In the genomic region with DNA sequence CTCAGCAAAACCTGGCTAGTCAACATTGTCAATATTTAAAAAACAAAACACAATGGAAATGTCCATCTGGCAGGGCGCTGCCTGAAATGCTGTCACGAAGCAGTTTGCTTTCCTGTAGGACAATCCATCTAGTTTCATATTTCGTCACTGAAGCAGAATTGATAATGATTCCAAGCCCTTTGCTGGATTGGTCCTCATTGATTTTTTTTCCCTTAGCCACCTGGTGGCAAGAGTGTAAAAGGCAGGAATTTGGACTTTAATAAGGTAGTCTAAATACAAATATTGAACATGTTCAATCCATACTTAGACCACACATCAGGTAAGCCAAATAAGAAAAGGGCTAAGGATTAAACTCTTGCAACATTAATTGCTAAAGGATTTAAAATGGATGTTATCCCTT, we compare ENCODE assay signal across 19 mouse cellular contexts. TPM values are rescaled to one million over a fixed set of nuclear protein-coding genes. Genes with fewer than 3 reads are reported as not detected.
A peak's percentile ranks its signal among the peaks of the same experiment; 100 is the strongest.
DNase-seq lines count a peak whose midpoint lies in the region; ATAC-seq and TF ChIP-seq lines count a peak whose summit lies in the region.
"Had no signal": no experiment of that assay in that cellular context is flagged by ENCODE, and none has a peak within 500 bp of the region (broad histone marks: within the 10 kb centered on the region; RNA-seq: fewer than 3 reads in every experiment).

No protein-coding gene starts in this region.

- peak; percentile 40 for ATAC-seq in forebrain, postnatal 0 days
- no peak for ATAC-seq in forebrain, embryonic 15.5 days (replicated peaks)
- no peak for ATAC-seq in intestine, postnatal 0 days
- no peak for ATAC-seq in intestine, embryonic 15.5 days
- peak; percentile 64 for ATAC-seq in liver, postnatal 0 days
- ATAC-seq in liver, embryonic 11.5 days (replicated peaks; ENCODE audit: low FRiP score): no peak
- ATAC-seq in Patski: no peak

- DNase-seq in forebrain, postnatal 0 days: no peak
- no peak for DNase-seq in liver, postnatal 0 days
- no peak for DNase-seq in liver, embryonic 11.5 days (ENCODE audit: low spot score)
- DNase-seq in Patski (ENCODE audit: low read depth, low spot score): no peak
- DNase-seq in gastrocnemius, postnatal 10 days: no peak
- DNase-seq: adrenal gland, postnatal 14 days; cerebellum, adult 11-12 months; gastrocnemius, postnatal 25 days; heart, postnatal 4 days; lung, postnatal 4 days; thymus, postnatal 4 days had no signal

- CTCF ChIA-PET in Patski (lab: Charles Lee): interaction anchor here (1.1 to 4.4 kb wide), 5 partner anchors 11 to 678 kb away, joined by 3 to 25 read pairs (median 4); no protein-coding TSS in a partner anchor

- peak; percentile 38; the same call in 1 of the 2 replicates for TF ChIP-seq EP300 in liver, postnatal 0 days (IDR thresholded peaks at IDR 0.05; ENCODE audit: low read depth)

- peaks cover 4% of the 10 kb centered on the region; the same call in 1 of the 2 replicates for H3K4me1 ChIP-seq in forebrain, postnatal 0 days (ENCODE audit: insufficient read depth)
- peaks cover 20% of the 10 kb centered on the region for H3K4me1 ChIP-seq in forebrain, embryonic 15.5 days
- peaks cover 4% of the 10 kb centered on the region; the same call in 1 of the 2 replicates for H3K4me1 ChIP-seq in intestine, postnatal 0 days (replicated peaks; ENCODE audit: control insufficient read depth, insufficient read depth, low read length)
- H3K4me1 ChIP-seq in intestine, embryonic 15.5 days (replicated peaks): peaks cover 11% of the 10 kb centered on the region
- H3K4me1 ChIP-seq in liver, postnatal 0 days (ENCODE audit: insufficient read depth): peaks cover 12% of the 10 kb centered on the region
- no peaks in the 10 kb centered on the region; the same call in 1 of the 2 replicates for H3K4me1 ChIP-seq in liver, embryonic 11.5 days (replicated peaks; ENCODE audit: control insufficient read depth, insufficient read depth, low read length)

- no peak overlapping the region for H3K9ac ChIP-seq in forebrain, postnatal 0 days
- H3K9ac ChIP-seq in forebrain, embryonic 15.5 days (replicated peaks): no peak overlapping the region
- no peak overlapping the region for H3K9ac ChIP-seq in intestine, postnatal 0 days (ENCODE audit: low read depth, low read length)
- no peak overlapping the region for H3K9ac ChIP-seq in intestine, embryonic 15.5 days
- no peak overlapping the region for H3K9ac ChIP-seq in liver, postnatal 0 days (replicated peaks)
- H3K9ac ChIP-seq in liver, embryonic 11.5 days (ENCODE audit: low read depth, low read length): no peak overlapping the region
- H3K9ac ChIP-seq: embryonic facial prominence, embryonic 12.5 days; liver, embryonic 15.5 days had no signal

- POLR2A ChIA-PET in Patski (lab: Charles Lee): no interaction called here

- 60% methylated on average over 3 of the region's 3 CpGs for WGBS in forebrain, postnatal 0 days
- 72% methylated on average over 3 of the region's 3 CpGs for WGBS in forebrain, embryonic 15.5 days
- WGBS in intestine, postnatal 0 days: 50% methylated on average over 3 of the region's 3 CpGs
- 68% methylated on average over 3 of the region's 3 CpGs for WGBS in intestine, embryonic 15.5 days
- WGBS in liver, postnatal 0 days (ENCODE audit: insufficient replicate concordance): 61% methylated on average over 3 of the region's 3 CpGs
- 76% methylated on average over 3 of the region's 3 CpGs for WGBS in liver, embryonic 11.5 days

- in situ Hi-C loops in Patski (cut with MboI; ENCODE audit: low pct_unique_long_range_greater_than_20kb): no loop called here

- no peak overlapping the region for H3K27ac ChIP-seq in forebrain, postnatal 0 days (ENCODE audit: low read depth, low read length)
- no peak overlapping the region for H3K27ac ChIP-seq in forebrain, embryonic 15.5 days (replicated peaks)
- H3K27ac ChIP-seq in intestine, postnatal 0 days (ENCODE audit: low read depth, low read length): no peak overlapping the region
- H3K27ac ChIP-seq in intestine, embryonic 15.5 days: no peak overlapping the region
- peak overlapping the region; percentile 61; the same call in 1 of the 2 replicates for H3K27ac ChIP-seq in liver, postnatal 0 days (ENCODE audit: low read depth)
- H3K27ac ChIP-seq in liver, embryonic 11.5 days (ENCODE audit: low read depth, low read length): no peak overlapping the region
- H3K27ac ChIP-seq: liver, embryonic 15.5 days had no signal

- no peak overlapping the region for H3K4me3 ChIP-seq in forebrain, postnatal 0 days (ENCODE audit: low read depth, low read length)
- H3K4me3 ChIP-seq in forebrain, embryonic 15.5 days: no peak overlapping the region
- no peak overlapping the region for H3K4me3 ChIP-seq in intestine, postnatal 0 days (ENCODE audit: low read depth, low read length)
- H3K4me3 ChIP-seq in intestine, embryonic 15.5 days (replicated peaks): no peak overlapping the region
- H3K4me3 ChIP-seq in liver, postnatal 0 days (ENCODE audit: low read depth, low read length): no peak overlapping the region
- no peak overlapping the region for H3K4me3 ChIP-seq in liver, embryonic 11.5 days (ENCODE audit: low read depth, low read length)
- H3K4me3 ChIP-seq: embryonic facial prominence, embryonic 12.5 days; liver, embryonic 15.5 days had no signal

- H3K27me3 ChIP-seq in forebrain, postnatal 0 days (ENCODE audit: insufficient read depth, low read length): no peaks in the 10 kb centered on the region
- H3K27me3 ChIP-seq in forebrain, embryonic 15.5 days: no peaks in the 10 kb centered on the region; the same call in 1 of the 2 replicates
- no peaks in the 10 kb centered on the region for H3K27me3 ChIP-seq in intestine, postnatal 0 days (replicated peaks; ENCODE audit: control insufficient read depth, insufficient read depth, low read length)
- H3K27me3 ChIP-seq in intestine, embryonic 15.5 days (replicated peaks): no peaks in the 10 kb centered on the region
- no peaks in the 10 kb centered on the region for H3K27me3 ChIP-seq in liver, postnatal 0 days (ENCODE audit: insufficient read depth, low read length)
- H3K27me3 ChIP-seq in liver, embryonic 11.5 days (replicated peaks; ENCODE audit: control insufficient read depth, insufficient read depth, low read length): no peaks in the 10 kb centered on the region
- no peaks in the 10 kb centered on the region for H3K27me3 ChIP-seq in Patski
- H3K27me3 ChIP-seq: CH12.LX; embryonic facial prominence, embryonic 12.5 days; liver, embryonic 15.5 days had no signal

- H3K9me3 ChIP-seq in forebrain, postnatal 0 days (ENCODE audit: low read length): no peaks in the 10 kb centered on the region
- H3K9me3 ChIP-seq in forebrain, embryonic 15.5 days: no peaks in the 10 kb centered on the region
- H3K9me3 ChIP-seq in intestine, postnatal 0 days (ENCODE audit: control insufficient read depth): no peaks in the 10 kb centered on the region
- H3K9me3 ChIP-seq in intestine, embryonic 15.5 days: no peaks in the 10 kb centered on the region
- no peaks in the 10 kb centered on the region for H3K9me3 ChIP-seq in liver, postnatal 0 days (ENCODE audit: low read length)
- H3K9me3 ChIP-seq in liver, embryonic 11.5 days (ENCODE audit: control insufficient read depth, low read length): no peaks in the 10 kb centered on the region
- H3K9me3 ChIP-seq: embryonic facial prominence, embryonic 12.5 days; liver, embryonic 15.5 days had no signal

- no peaks in the 10 kb centered on the region for H3K36me3 ChIP-seq in forebrain, postnatal 0 days (ENCODE audit: insufficient read depth)
- H3K36me3 ChIP-seq in forebrain, embryonic 15.5 days: no peaks in the 10 kb centered on the region
- H3K36me3 ChIP-seq in intestine, postnatal 0 days (ENCODE audit: control insufficient read depth, insufficient read depth): peaks cover 9% of the 10 kb centered on the region
- H3K36me3 ChIP-seq in intestine, embryonic 15.5 days: no peaks in the 10 kb centered on the region
- H3K36me3 ChIP-seq in liver, postnatal 0 days (replicated peaks; ENCODE audit: insufficient read depth, low read length): no peaks in the 10 kb centered on the region
- no peaks in the 10 kb centered on the region for H3K36me3 ChIP-seq in liver, embryonic 11.5 days (ENCODE audit: control insufficient read depth, insufficient read depth, low read length)
- H3K36me3 ChIP-seq: embryonic facial prominence, embryonic 12.5 days; liver, embryonic 15.5 days had no signal

- no peak overlapping the region for H3K4me2 ChIP-seq in forebrain, postnatal 0 days (ENCODE audit: low read depth)
- H3K4me2 ChIP-seq in forebrain, embryonic 15.5 days (replicated peaks): no peak overlapping the region
- H3K4me2 ChIP-seq in intestine, postnatal 0 days (replicated peaks; ENCODE audit: low read depth): no peak overlapping the region; the same call in 1 of the 2 replicates
- no peak overlapping the region for H3K4me2 ChIP-seq in intestine, embryonic 15.5 days (replicated peaks)
- no peak overlapping the region; the same call in 1 of the 2 replicates for H3K4me2 ChIP-seq in liver, postnatal 0 days (ENCODE audit: low read depth, low read length)
- H3K4me2 ChIP-seq in liver, embryonic 11.5 days: no peak overlapping the region
- H3K4me2 ChIP-seq: embryonic facial prominence, embryonic 12.5 days; heart, embryonic 11.5 days; liver, embryonic 15.5 days; midbrain, embryonic 11.5 days had no signal

- peak; percentile 41 for TF ChIP-seq CTCF in forebrain, postnatal 0 days (IDR thresholded peaks at IDR 0.05; ENCODE audit: low read depth)
- TF ChIP-seq CTCF in intestine, postnatal 0 days (IDR thresholded peaks at IDR 0.05; ENCODE audit: low read depth): peak; percentile 61
- TF ChIP-seq CTCF in liver, postnatal 0 days (IDR thresholded peaks at IDR 0.05; ENCODE audit: low read depth): peak; percentile 47
- TF ChIP-seq CTCF in Patski (IDR thresholded peaks at IDR 0.05): peak; percentile 46

RNA-seq across cellular contexts. Expression of a gene that starts 12.4 kb away (rescaled TPM):
- total RNA-seq in forebrain, postnatal 0 days (2014; rRNA removed): 16.4 and 18.8 TPM in 2 replicates
- 16.1 and 19.2 TPM in 2 replicates for polyA plus RNA-seq in forebrain, postnatal 0 days (2015; fragmentation: Nextera tagmentation; extraction: Ambion mirVana)
- polyA plus RNA-seq in forebrain, embryonic 15.5 days (2015; fragmentation: Nextera tagmentation; extraction: Ambion mirVana): 4.6 and 4.8 TPM in 2 replicates
- polyA plus RNA-seq in intestine, postnatal 0 days (2015; fragmentation: Nextera tagmentation; extraction: Ambion mirVana): 59.5 and 64.1 TPM in 2 replicates
- polyA plus RNA-seq in intestine, embryonic 15.5 days (2015; fragmentation: Nextera tagmentation; extraction: Ambion mirVana): 45.1 and 50.3 TPM in 2 replicates
- polyA plus RNA-seq in liver, postnatal 0 days (2015; fragmentation: Nextera tagmentation; extraction: Ambion mirVana): 74.0 and 78.4 TPM in 2 replicates
- 16.9 and 18.8 TPM in 2 replicates for polyA plus RNA-seq in liver, embryonic 11.5 days (2014; fragmentation: Nextera tagmentation; extraction: Ambion mirVana)
- 48.5 TPM for polyA plus RNA-seq in Patski (2021)
- 10 to 100 TPM in 1 of 2 experiments, 1 to 10 TPM in 1; 9.3 to 10.5 TPM for total RNA-seq in gastrocnemius, postnatal 10 days (2021)

Comparison
In these comparisons a context has a peak if more than half of its experiments do, and no peak if none do; other contexts are left out.
1. ATAC-seq: peak in forebrain, postnatal 0 days (single experiment) and liver, postnatal 0 days (single experiment); none in forebrain, embryonic 15.5 days (single experiment), intestine, postnatal 0 days (single experiment), intestine, embryonic 15.5 days (single experiment), liver, embryonic 11.5 days (single experiment) and Patski (single experiment).
2. Peak in every context shown above with its lines, with median percentiles within 50 percentile points of each other: CTCF ChIP-seq.